Mouse (Mus musculus): ENCODE data around the gene Mgat5.

The Mgat5 gene

GRCm38 (mm10) chr1:127218182-127218581, 13.4 kb downstream of the Mgat5 start:
- DNase-seq: no peak

- no peak for DNase-seq
Measured at GRCm38 (mm10) chr1:127219161-127219560, 14.3 kb downstream of the Mgat5 start.

GRCm38 (mm10) chr1:127219621-127220020, 14.8 kb downstream of the Mgat5 start:
- DNase-seq: no peak

- no peak for DNase-seq
Measured at GRCm38 (mm10) chr1:127221998-127222736, 17.4 kb downstream of the Mgat5 start.

- no peak for DNase-seq
Measured at GRCm38 (mm10) chr1:127225060-127225459, 20.2 kb downstream of the Mgat5 start.

- no peak for DNase-seq
Measured at GRCm38 (mm10) chr1:127229011-127229410, 24.2 kb downstream of the Mgat5 start.

- DNase-seq: peak in 1 of 2 experiments; percentile 21
Measured at GRCm38 (mm10) chr1:127230468-127230867, 25.7 kb downstream of the Mgat5 start.

GRCm38 (mm10) chr1:127233191-127233651, 28.4 kb downstream of the Mgat5 start:
- DNase-seq: no peak

GRCm38 (mm10) chr1:127235157-127235556, 30.3 kb downstream of the Mgat5 start:
- no peak for DNase-seq

GRCm38 (mm10) chr1:127236396-127236795, 31.6 kb downstream of the Mgat5 start:
- DNase-seq: no peak

GRCm38 (mm10) chr1:127238871-127239314, 34.1 kb downstream of the Mgat5 start:
- DNase-seq: no peak

- peak in 1 of 2 experiments; percentile 23 for DNase-seq
Measured at GRCm38 (mm10) chr1:127239914-127240313, 35.1 kb downstream of the Mgat5 start.

- no peak for DNase-seq
Measured at GRCm38 (mm10) chr1:127242151-127242887, 37.5 kb downstream of the Mgat5 start.

GRCm38 (mm10) chr1:127242888-127243588, 38.2 kb downstream of the Mgat5 start:
- no peak for DNase-seq

GRCm38 (mm10) chr1:127244054-127244770, 39.4 kb downstream of the Mgat5 start:
- DNase-seq: no peak

GRCm38 (mm10) chr1:127246158-127246557, 41.3 kb downstream of the Mgat5 start:
- no peak for DNase-seq

GRCm38 (mm10) chr1:127248433-127248832, 43.6 kb downstream of the Mgat5 start:
- DNase-seq: no peak

- no peak for DNase-seq
Measured at GRCm38 (mm10) chr1:127249621-127250020, 44.8 kb downstream of the Mgat5 start.

- no peak for DNase-seq
Measured at GRCm38 (mm10) chr1:127250313-127250712, 45.5 kb downstream of the Mgat5 start.

- no peak for DNase-seq
Measured at GRCm38 (mm10) chr1:127251751-127252150, 46.9 kb downstream of the Mgat5 start.

GRCm38 (mm10) chr1:127257005-127257404, 52.2 kb downstream of the Mgat5 start:
- no peak for DNase-seq

- DNase-seq: no peak
Measured at GRCm38 (mm10) chr1:127259669-127260068, 54.9 kb downstream of the Mgat5 start.

GRCm38 (mm10) chr1:127260969-127261368, 56.2 kb downstream of the Mgat5 start:
- no peak for DNase-seq
